Mouse (Mus musculus) embryonic facial prominence, embryonic 10.5 days (tissue): ENCODE measurements around the gene Rab7b. TPM values are rescaled to one million over a fixed set of nuclear protein-coding genes. Genes with fewer than 3 reads are reported as not detected.

Experiments used
- DNase-seq: peaks from one replicate; pipeline ENCODE4 v3.0.0-alpha.2; 2017; ENCODE audit warnings: low spot score
- H3K27ac ChIP-seq: fragments of 300-500 bp; sonication (generic); replicated peaks from 2 replicates; pipeline ENCODE4 v1.5.1; 2016; ENCODE audit warnings: mild to moderate bottlenecking
- H3K27me3 ChIP-seq: fragments of 300-500 bp; sonication (generic); replicated peaks from 2 replicates; pipeline ENCODE4 v1.6.1; 2016; ENCODE audit warnings: low read depth, mild to moderate bottlenecking; ENCODE audit not compliant: poor library complexity, severe bottlenecking
- H3K36me3 ChIP-seq: fragments of 300-500 bp; sonication (generic); replicated peaks from 2 replicates; pipeline ENCODE4 v1.6.1; 2016; ENCODE audit warnings: mild to moderate bottlenecking, moderate library complexity
- H3K4me1 ChIP-seq: fragments of 300-500 bp; sonication (generic); 2 replicates; pipeline ENCODE4 v1.6.1; 2016
- H3K4me3 ChIP-seq: fragments of 300-500 bp; sonication (generic); 2 replicates; pipeline ENCODE4 v1.5.1; 2016; ENCODE audit warnings: mild to moderate bottlenecking, moderate library complexity
- H3K9me3 ChIP-seq: fragments of 300-500 bp; sonication (generic); 2 replicates; pipeline ENCODE4 v1.6.1; 2016; ENCODE audit warnings: mild to moderate bottlenecking
- WGBS: fragments of 180-500 bp; shearing (Covaris S2); methylation state at CpG from one replicate; pipeline ENCODE4 v1.1.7; 2016; 5-methylcytosine and 5-hydroxymethylcytosine counted together
- polyA plus RNA-seq: library from polyadenylated mRNA; unstranded; fragments of >200 nt; fragmentation: Nextera tagmentation; extraction: Ambion mirVana; gene quantifications from 2 replicates; pipeline ENCODE4 v1.2.1, GENCODE M21; 2016

Gene Rab7b
- polyA plus RNA-seq, 1 experiment from 2014 or later, result 0.91 TPM

DNA sequence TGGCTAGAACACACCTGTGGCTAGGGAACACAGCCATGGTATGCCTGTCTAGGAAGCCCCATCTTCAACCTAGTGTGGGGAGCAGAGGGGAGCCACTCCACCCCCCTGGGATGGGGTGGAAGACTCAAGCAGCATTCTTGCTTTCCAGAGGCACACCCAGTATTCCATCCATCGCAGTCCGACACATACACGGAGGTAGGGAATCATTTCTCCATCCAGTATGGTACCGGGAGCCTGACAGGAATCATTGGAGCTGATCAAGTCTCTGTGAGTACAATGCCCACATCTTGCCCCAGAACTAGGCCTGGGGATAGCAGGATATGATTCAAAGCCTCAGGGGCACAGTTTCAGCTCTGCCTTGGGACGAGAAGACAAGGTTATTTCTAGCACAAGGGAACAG, 24.4 kb upstream of the Rab7b start:
- 85% methylated on average over 5 of the region's 5 CpGs for WGBS
- no peaks in the 10 kb centered on the region for H3K36me3 ChIP-seq
- DNase-seq, result no peak
- no peak overlapping the region for H3K4me3 ChIP-seq
- no peaks in the 10 kb centered on the region for H3K9me3 ChIP-seq
- no peak overlapping the region for H3K27ac ChIP-seq
- H3K4me1 ChIP-seq, result no peaks in the 10 kb centered on the region
- H3K27me3 ChIP-seq, result no peaks in the 10 kb centered on the region

DNA sequence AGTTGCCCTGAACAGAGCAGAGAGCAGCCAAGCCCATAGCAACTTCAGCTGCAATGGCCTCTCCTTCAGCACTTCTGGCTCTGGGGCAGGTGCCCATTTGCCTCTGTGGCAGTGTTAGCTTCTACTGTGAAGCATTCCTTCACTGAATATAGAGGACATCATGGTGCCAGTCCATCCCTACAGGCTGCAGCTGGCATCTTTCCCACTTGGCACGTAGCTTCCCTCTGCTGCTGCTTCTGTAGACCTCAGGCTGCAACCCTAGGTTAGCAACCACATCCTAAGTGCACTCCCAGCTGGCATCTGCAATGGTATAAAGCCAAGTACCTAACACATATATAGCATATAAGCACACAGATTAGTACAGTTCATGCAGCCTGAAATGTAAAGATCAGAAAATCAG, 22.6 kb upstream of the Rab7b start:
- 91% methylated on average over 1 of the region's 1 CpGs for whole genome bisulfite sequencing
- Histone ChIP-seq H3K36me3 (no peaks in the 10 kb centered on the region), H3K4me1 (no peaks in the 10 kb centered on the region), H3K27me3 (no peaks in the 10 kb centered on the region), H3K4me3 (no peak overlapping the region), H3K27ac (no peak overlapping the region), H3K9me3 (no peaks in the 10 kb centered on the region)
- DNase-seq, result no peak

DNA sequence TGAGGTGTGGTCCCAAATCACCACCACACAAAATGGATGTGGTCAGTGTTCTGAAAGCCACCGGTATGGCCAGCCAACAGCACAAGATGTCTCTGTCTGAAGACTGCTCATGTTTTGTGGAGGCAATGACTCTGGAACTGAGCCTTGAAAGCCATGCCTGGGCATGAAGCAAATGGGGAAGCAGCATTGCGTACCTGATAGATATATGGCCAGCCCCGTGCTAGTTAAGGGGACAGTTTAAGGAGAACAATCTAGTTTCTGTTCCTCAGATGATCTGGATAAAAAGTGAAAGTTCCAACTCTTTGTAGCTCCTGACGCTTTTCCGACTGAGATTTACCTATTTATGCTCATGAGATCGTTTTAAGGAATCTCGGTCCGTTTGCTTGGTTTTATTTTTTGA, 17.4 kb upstream of the Rab7b start:
- Histone ChIP-seq H3K9me3 (no peaks in the 10 kb centered on the region), H3K4me3 (no peak overlapping the region)
- 89% methylated on average over 8 of the region's 8 CpGs for WGBS

DNA sequence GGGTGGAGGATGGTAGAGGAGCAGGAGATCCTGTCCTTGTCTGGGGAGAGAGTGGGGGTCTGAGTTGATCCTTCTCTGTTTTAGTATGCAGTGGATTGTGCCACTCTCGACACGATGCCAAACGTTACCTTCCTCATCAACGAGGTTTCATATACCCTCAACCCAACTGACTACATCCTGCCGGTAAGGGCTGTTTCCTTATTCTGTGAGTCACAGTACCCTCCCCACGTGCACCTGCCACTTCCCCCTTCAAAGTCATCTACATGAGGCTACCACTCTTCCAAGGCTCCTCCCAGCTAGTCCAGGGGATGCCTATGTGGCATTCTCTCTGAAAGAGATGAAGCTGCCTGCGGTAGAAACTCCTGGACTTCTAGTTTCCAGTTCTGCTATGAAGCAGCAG, 16.1 kb upstream of the Rab7b start:
- 84% methylated on average over 7 of the region's 7 CpGs for WGBS
- no peaks in the 10 kb centered on the region for H3K27me3 ChIP-seq
- H3K9me3 ChIP-seq, result no peaks in the 10 kb centered on the region

More for the DNA sequence above, 17.4 kb upstream of the Rab7b start:
- DNase-seq, result no peak
- no peaks in the 10 kb centered on the region for H3K4me1 ChIP-seq
- no peaks in the 10 kb centered on the region for H3K36me3 ChIP-seq
- no peak overlapping the region for H3K27ac ChIP-seq
- no peaks in the 10 kb centered on the region for H3K27me3 ChIP-seq

DNA sequence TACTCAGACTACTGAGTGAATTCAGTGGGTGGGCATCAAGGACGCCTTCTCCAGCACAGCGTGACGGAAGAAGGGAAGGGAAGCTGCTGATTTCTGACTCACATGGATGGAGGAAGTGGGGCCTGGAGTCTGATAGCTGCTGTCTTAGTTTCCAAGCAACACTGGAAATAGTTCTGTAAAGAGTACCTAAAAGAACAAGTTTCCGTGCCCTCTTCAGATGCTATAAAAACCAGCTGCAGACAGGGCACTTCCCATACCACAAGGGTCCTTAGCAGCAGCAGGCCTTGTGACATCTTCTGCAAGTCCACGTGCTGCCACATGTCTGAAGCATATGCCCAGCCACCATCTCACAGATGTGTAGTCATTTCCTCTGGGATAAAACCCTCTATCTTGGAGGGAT, 8.9 kb upstream of the Rab7b start:
- DNase-seq, result no peak
- H3K9me3 ChIP-seq, result no peaks in the 10 kb centered on the region
- WGBS, result 86% methylated on average over 5 of the region's 5 CpGs
- H3K4me3 ChIP-seq, result no peak overlapping the region
- no peaks in the 10 kb centered on the region for H3K27me3 ChIP-seq
- no peak overlapping the region for H3K27ac ChIP-seq
- H3K36me3 ChIP-seq, result no peaks in the 10 kb centered on the region
- no peaks in the 10 kb centered on the region for H3K4me1 ChIP-seq

More for the DNA sequence above, 16.1 kb upstream of the Rab7b start:
- Histone ChIP-seq H3K4me1 (no peaks in the 10 kb centered on the region), H3K4me3 (no peak overlapping the region), H3K36me3 (no peaks in the 10 kb centered on the region), H3K27ac (no peak overlapping the region)
- no peak for DNase-seq

DNA sequence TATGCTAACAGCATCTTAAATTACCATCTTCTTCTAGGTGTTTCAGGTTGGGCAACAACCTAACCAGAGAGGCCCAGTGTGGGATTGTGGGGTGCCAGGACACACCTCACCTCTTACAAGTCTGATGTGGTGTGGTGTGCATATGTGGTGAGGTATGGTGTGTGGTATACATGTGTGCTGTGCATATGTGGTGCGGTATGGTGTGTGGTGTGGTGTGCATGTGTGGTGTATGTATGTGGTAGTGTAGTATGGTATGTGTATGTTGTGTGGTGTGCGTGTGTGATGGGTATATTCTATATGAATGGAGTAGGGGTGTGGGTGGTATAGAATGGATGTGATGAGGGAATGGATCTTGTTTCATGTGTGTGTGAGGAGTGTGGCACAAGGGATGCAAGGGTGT, 756 bp upstream of the Rab7b start:
- no peaks in the 10 kb centered on the region for H3K9me3 ChIP-seq
- DNase-seq, result no peak
- no peak overlapping the region for H3K27ac ChIP-seq
- WGBS, result 92% methylated on average over 2 of the region's 2 CpGs
- no peak overlapping the region for H3K4me3 ChIP-seq
- no peaks in the 10 kb centered on the region for H3K27me3 ChIP-seq
- no peaks in the 10 kb centered on the region for H3K36me3 ChIP-seq
- H3K4me1 ChIP-seq, result peaks cover 21% of the 10 kb centered on the region

DNA sequence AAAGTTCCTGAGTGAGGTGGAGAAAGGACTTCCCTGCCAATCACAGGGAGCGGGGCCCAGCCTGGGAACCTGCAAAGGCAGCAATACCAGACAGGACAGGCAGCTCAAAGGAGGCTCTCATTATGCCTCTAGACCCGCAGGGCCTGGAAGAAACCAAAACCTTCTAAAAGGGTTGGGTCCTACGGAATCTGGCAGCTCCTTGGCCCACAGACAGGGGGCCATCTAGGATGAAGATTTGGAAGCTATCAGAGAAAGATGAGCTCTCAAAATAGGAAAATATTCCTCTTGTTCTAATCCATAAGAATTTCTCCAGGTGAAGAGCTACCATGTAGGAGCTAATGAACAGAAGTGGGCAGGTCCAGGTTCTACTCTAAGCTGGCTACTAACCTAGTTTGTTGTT, 521 bp downstream of the Rab7b start:
- no peaks in the 10 kb centered on the region for H3K27me3 ChIP-seq
- no peak overlapping the region for H3K27ac ChIP-seq
- 72% methylated on average over 3 of the region's 3 CpGs for WGBS
- H3K9me3 ChIP-seq, result no peaks in the 10 kb centered on the region
- no peak for DNase-seq
- H3K36me3 ChIP-seq, result no peaks in the 10 kb centered on the region
- H3K4me3 ChIP-seq, result no peak overlapping the region
- peaks cover 21% of the 10 kb centered on the region for H3K4me1 ChIP-seq

DNA sequence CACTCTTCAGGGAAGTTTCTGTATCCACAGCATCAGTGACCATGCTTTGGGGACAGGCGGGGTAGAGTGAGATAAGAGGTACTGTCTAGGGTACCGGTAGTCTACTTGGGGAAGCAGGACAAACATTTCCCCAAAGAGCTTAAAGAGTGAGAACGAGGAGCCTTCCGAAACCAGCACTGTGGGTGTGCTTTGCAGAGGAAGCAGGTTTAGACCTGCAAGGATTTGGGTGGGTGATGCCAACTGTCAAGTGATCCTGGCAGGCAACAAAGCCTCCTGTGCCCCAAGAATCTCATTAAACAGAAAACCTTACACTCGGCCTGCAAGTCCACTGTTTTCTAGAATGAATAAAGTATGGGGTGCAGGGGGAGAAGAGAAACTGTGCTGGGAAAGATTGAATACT, 1.4 kb downstream of the Rab7b start:
- WGBS, result 85% methylated on average over 5 of the region's 5 CpGs
- no peak for DNase-seq

DNA sequence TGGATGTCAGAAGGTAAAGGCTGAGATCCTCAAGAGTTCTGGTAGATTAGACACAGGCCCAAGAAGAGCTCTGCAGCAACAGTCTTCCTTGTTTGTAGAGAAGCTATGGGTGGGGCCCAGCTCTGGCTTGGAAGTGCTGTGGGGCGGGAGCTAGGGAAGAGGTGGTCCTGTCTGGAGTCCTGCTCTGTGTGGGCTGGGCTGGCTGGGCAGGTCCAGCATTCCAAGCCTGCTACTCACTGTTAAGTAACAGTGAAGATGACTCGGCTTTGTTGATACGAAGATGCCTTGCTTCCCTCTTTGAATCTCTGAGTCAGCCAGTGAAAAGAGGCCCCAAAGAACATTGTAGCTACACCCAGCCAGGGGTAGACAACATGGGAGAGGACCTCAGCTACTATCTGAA, 1.9 kb downstream of the Rab7b start:
- Histone ChIP-seq H3K27ac (no peak overlapping the region; the same call in 1 of the 2 replicates), H3K4me1 (peaks cover 21% of the 10 kb centered on the region), H3K9me3 (no peaks in the 10 kb centered on the region), H3K27me3 (no peaks in the 10 kb centered on the region), H3K4me3 (no peak overlapping the region), H3K36me3 (no peaks in the 10 kb centered on the region)
- no peak for DNase-seq
- WGBS, result 68% methylated on average over 3 of the region's 3 CpGs

More for the DNA sequence above, 1.4 kb downstream of the Rab7b start:
- Histone ChIP-seq H3K36me3 (no peaks in the 10 kb centered on the region), H3K9me3 (no peaks in the 10 kb centered on the region), H3K27me3 (no peaks in the 10 kb centered on the region), H3K4me1 (peaks cover 21% of the 10 kb centered on the region), H3K4me3 (no peak overlapping the region), H3K27ac (no peak overlapping the region)

DNA sequence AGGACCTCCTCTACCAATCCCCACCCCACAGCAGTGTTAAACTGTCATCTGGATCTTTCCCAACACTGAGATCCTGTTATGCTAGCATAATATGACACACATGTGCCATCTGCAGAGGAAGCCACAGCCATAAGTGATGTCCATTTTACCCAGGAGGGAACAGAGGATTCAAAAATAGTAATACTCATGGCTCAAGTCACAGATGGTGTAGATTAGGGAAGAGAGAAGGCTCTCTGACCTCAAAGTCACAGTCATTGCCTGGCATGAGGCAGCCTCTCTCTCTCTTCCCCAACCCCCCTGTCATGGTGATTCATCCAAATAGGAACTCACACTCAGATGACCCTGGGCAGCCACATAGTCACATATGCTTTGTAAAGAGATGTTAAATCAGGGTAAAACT, 2.9 kb downstream of the Rab7b start:
- peak; percentile 28 for DNase-seq
- no peaks in the 10 kb centered on the region for H3K27me3 ChIP-seq
- H3K4me1 ChIP-seq, result peaks cover 21% of the 10 kb centered on the region
- H3K4me3 ChIP-seq, result no peak overlapping the region
- no peak overlapping the region for H3K27ac ChIP-seq
- H3K9me3 ChIP-seq, result no peaks in the 10 kb centered on the region
- H3K36me3 ChIP-seq, result no peaks in the 10 kb centered on the region

DNA sequence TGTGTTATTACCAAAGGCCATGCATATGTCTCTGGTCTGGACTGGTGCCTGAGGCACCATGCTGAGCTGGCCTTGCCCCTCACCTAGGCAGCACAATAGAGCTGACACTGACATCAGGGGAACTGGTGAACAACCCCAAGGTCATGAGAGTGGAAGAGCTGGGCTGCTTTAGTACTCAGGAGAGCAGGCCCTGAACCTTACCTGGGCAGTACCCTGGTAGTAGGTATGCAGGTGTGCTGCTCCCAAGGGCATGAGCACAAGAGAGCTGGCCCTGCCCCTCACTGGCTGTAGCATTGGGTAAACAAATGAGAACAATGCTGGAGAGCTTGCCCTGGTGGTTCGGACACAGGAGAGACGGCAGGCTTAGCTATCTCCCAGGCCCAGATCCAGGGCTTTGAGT, 6.8 kb downstream of the Rab7b start:
- DNase-seq, result no peak
- 83% methylated on average over 2 of the region's 2 CpGs for WGBS

DNA sequence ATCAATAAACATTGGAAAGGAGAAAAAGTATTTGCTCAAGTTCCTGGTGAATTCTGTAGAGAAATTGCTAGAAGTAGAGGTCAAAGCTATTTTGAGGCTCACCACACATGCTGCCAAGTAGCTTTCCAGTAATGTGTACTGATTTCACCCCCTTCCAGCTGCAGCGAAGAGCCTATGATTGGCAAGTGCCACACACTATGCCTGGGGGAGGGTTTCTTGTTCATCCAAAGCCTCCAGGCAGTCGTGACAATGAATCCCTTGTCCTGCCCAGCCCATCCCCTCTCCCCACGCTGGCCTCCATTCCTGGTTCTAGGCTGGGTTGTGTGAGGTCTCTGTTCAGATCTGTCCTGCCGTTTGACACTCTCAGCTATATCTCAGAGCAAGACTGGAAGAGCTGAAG, 7.8 kb downstream of the Rab7b start:
- 38% methylated on average over 4 of the region's 4 CpGs for WGBS
- Histone ChIP-seq H3K4me3 (no peak overlapping the region), H3K27ac (no peak overlapping the region), H3K36me3 (no peaks in the 10 kb centered on the region), H3K4me1 (peaks cover 12% of the 10 kb centered on the region), H3K9me3 (no peaks in the 10 kb centered on the region), H3K27me3 (no peaks in the 10 kb centered on the region)
- DNase-seq, result no peak

More for the DNA sequence above, 6.8 kb downstream of the Rab7b start:
- H3K36me3 ChIP-seq, result no peaks in the 10 kb centered on the region
- peaks cover 22% of the 10 kb centered on the region for H3K4me1 ChIP-seq
- H3K27ac ChIP-seq, result no peak overlapping the region
- H3K27me3 ChIP-seq, result no peaks in the 10 kb centered on the region
- H3K9me3 ChIP-seq, result no peaks in the 10 kb centered on the region
- no peak overlapping the region for H3K4me3 ChIP-seq

DNA sequence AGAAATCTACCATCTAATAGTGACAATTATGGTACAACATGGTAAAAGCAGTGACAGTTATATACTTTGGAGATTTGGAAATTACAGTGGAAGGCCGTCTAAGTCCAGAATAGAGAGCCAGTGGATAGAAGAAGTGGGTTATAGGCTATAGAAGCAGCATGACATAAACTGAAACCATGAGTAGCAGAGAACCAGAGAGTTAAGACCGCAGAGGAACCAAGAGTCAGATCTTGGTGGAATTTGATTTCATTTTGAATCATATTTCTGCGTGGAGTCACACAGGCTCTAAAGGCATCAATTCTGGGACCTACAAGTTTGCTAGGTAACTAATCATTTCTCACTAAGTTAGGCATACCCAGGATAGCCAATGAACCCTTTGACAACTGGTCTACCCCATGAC, 10.3 kb downstream of the Rab7b start:
- no peak overlapping the region for H3K4me3 ChIP-seq
- no peak for DNase-seq
- peaks cover 7% of the 10 kb centered on the region; the same call in 1 of the 2 replicates for H3K4me1 ChIP-seq
- 89% methylated on average over 3 of the region's 3 CpGs for WGBS
- no peaks in the 10 kb centered on the region for H3K36me3 ChIP-seq
- no peak overlapping the region for H3K27ac ChIP-seq
- H3K27me3 ChIP-seq, result no peaks in the 10 kb centered on the region
- H3K9me3 ChIP-seq, result no peaks in the 10 kb centered on the region

DNA sequence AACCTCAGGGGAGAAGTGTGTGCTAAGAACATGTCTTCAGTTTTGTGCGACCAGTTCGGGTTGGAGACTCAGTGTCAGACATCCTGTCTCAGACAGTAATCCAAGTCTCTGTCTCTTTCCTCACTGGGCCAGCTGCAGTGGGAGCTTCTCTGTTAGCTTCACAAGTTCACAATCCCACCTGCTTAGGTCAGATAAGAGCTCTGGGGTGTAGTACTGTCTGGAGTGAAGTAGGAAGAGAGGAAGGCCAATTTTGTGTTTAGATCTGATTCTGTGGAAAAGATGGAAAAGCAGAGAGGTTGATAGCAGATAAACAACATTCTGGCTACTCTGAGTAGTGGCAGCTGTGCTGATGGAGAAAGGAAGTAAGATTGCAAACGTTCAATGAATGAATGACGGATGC, 11.1 kb downstream of the Rab7b start:
- no peak for DNase-seq
- Histone ChIP-seq H3K4me1 (peaks cover 7% of the 10 kb centered on the region; the same call in 1 of the 2 replicates), H3K4me3 (no peak overlapping the region), H3K9me3 (no peaks in the 10 kb centered on the region), H3K36me3 (no peaks in the 10 kb centered on the region), H3K27me3 (no peaks in the 10 kb centered on the region), H3K27ac (no peak overlapping the region)
- 85% methylated on average over 4 of the region's 4 CpGs for WGBS
